Mouse (Mus musculus) cerebellum, adult 11-12 months (tissue): ENCODE results near the gene Alkal2.

Source experiments
- DNase-seq: peaks from one replicate; pipeline ENCODE4 v3.0.0; 2022

The Alkal2 gene

GRCm38 (mm10) chr12:30933299-30933698 is 49.2 kb downstream of the Alkal2 start:
- DNase-seq = no peak

DNA sequence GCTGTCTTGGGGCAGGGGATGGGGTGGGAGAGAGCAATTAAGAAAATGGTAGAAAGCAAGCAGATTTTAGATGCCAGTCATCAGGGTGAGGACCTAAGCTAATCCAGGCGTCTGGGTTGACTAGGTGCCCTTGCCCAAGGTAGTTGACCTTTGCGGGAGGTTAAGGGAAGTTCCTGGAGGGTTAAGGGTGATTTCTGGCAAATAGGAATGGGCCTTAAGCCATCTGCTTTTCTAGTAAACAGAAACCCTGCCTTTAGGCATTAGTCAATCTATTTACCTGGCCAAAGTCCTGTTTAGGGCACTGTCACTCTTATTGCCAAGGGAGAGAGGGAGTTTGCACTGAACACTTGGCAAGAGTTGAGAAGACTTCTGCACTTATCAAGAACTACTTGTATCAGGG is 52.8 kb downstream of the Alkal2 start:
- no peak for DNase-seq
